Mouse (Mus musculus) mouse embryonic stem cell (cell line): ENCODE measurements at regions not wholly inside any gene's neighbourhood (a gene's known extent, or its start where the extent isn't known, plus 50 kb on each side); places are given as distances from the start of the nearest gene placed in this dataset.

ENCODE experiments used
- in situ Hi-C, 2 experiments: fragments of 300-500 bp; cut with MboI; formaldehyde crosslinking; loops; 1 replicate in 1 of 2; 3 replicates in 1 of 2; pipeline ENCODE4 v1.14.3; 2019 to 2020; ENCODE audit warnings: low sequenced_read_pairs in 2 of 2, low pct_unique_long_range_greater_than_20kb in 1 of 2, mixed read lengths in 1 of 2; ENCODE audit not compliant: unreplicated experiment in 1 of 2

DNA sequence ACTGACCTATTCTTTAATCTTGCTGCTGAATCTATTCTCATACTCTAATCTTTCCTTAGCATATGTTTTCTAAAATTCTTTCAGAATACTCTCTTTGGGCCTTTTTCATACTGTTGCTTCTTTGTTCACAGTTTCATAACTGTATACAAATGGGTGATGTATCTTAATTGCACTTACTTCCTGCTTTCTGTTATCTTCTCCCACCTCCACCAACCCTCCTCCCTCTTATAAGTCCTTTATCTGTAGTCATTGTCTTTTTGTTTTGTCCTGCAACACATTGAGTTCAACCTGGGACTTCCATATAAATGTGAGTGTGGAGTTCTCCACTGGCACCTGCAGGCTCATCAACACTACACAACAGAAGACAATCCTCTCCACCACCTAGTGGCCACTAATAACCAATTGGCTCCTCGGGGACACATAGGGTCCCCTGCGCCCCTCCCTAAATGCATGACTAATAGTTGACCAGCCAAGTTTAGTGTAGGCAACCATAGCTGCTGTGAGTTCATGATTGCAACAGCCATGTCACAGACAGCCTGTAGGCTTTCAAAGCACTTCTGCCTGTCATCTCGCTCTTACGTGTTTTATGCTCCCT lies 337.2 kb downstream of the Klf5 start:
- in situ Hi-C loops: no loop called here

DNA sequence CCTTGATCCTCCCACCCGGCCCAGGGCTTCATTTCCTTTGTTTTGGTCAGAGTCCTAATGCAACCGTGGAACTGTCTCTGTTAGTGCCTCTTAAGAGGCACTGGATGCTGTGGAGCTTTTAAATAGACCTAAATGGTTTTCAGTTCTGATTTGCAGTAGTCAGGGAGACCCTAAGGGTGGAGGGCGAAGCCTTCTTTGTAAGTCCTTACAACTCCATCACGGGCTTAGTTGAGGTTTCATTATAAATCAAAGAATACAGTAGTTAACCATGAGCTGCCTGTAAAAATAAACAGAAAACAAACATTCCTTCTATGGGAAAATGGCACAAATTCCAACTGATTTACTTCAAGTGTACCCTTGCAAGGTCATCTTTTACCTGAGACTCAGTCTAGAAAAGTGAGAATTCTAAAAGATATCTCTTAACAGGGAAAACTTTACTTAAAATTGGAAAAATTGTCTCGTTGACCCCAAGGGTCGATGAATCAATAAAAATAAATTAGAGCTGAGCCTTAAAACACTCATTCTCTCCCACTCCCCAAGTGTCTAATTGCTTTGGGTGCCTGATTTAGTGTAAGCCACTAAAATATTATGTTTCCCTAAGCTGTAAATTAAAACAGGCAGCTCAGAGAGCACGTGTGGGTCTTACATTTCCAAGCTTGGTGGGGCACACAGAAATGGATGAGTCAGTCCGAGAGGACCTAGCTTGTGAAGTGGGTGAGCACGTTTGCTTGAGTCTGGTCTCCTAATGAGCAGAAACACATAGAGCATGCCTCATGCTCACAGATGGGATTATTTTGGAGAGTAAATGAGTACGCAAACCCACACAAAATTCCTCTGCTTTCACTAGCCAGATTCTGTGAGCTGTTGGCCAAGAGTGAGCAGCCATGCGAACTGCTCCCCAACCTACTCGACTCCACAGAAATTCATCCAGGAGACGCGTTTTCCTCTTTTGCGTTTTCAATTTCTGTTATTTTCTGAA lies 343.3 kb downstream of the Klf5 start:
- in situ Hi-C loops: no loop called here

GRCm38 (mm10) chr14:99646323-99646722 lies 347.8 kb downstream of the Klf5 start:
- in situ Hi-C loops: no loop called here

DNA sequence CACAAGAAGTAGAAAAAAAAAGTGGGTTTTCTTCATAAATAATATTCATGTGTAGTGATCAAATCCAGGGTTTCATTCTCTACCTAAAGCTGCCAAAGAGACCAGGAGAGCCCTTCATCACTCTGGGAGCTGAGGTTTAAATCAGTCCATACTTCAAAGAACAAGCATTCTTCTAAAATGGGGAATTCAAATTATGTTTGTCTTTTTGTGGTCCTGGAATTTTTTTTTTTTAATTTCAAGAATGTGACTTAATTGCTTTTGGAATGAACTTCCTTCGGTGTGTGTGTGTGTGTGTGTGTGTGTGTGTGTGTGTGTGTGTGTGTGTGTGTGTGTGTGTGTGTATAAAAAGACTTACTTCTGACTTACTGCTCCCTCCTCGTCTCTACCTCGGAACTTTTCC lies 375.9 kb downstream of the Klf5 start:
- in situ Hi-C loops: no loop called here

DNA sequence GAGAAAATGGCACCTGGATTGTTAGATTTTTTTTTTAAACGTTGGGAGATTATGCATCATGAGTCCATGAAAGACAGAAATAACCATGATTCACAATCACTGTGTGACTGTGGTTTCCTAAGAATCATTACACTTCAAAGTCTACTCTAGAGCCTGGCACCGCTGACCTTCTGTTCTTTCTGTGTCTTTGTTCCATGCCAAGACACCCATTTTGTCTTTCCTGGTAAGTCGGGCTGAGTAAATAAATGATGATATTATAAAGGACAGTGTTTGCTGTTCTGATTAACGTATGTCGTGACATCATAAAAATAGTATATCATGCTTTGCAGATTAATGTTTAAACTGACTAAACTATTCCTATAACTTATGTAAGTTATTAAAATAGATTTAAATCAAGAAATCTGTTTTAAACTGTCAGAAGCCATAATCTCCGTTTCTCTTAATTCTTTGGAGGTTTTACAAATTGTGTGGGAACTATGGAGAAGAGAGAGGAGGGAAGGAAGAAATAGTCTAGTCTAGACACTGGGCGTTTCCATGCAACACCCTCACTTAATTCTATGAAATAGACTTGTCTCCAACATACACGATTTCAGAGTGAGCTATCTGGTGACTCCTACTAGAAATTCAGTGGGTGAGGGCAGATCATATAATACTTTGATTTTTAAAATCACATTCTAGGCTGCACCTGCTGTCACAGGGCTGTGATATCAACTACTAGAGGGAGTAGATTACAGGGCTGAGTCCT lies 388.7 kb downstream of the Klf5 start:
- in situ Hi-C loops: no loop called here

- in situ Hi-C loops: no loop called here
These were observed 389.9 kb downstream of the Klf5 start for GRCm38 (mm10) chr14:99688415-99688814.

DNA sequence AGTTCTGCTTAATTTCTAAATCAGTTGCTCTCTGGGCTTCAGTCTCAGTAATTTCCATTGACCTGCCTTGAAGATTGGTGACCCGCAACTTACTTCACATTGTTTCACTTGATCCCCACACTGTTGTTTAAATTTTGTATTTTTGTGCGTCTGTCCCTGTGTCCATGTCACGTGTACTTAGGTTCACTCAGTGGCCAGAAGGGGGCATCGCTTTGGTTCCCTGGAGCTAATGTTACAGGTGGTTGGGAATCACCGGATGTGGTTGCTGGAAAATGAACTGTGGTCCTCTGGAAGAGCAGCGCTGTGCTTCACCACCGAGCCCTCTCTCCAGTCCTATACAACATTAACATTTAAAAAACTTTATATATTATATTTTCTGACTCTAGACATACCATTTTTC lies 397.8 kb downstream of the Klf5 start:
- in situ Hi-C loops: loop anchor here in 1 of 2 experiments (10.0 kb wide), 1 partner anchor 198 kb away; no protein-coding TSS in a partner anchor

DNA sequence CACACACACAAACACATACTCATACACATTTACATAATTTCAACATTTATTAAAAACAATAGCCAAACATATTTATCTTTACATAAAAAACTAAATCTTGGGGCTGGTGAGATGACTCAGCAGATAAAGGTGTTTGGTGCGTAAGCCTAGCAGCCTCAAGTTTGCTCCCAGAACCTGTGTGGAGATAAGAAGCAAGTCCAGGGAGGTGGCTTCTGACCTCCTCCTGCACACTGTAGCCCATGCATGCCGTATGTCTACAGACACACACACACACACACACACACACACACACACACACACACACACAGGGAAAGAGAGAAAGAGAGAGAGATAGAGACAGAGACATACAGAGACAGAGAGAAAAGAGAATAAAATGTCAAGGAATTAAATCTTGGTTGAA lies 401.1 kb downstream of the Klf5 start:
- in situ Hi-C loops: loop anchor here in 1 of 2 experiments (10.0 kb wide), 1 partner anchor 195 kb away; no protein-coding TSS in a partner anchor

- in situ Hi-C loops: no loop called here
These were observed 407.5 kb downstream of the Klf5 start for GRCm38 (mm10) chr14:99706004-99706403.

DNA sequence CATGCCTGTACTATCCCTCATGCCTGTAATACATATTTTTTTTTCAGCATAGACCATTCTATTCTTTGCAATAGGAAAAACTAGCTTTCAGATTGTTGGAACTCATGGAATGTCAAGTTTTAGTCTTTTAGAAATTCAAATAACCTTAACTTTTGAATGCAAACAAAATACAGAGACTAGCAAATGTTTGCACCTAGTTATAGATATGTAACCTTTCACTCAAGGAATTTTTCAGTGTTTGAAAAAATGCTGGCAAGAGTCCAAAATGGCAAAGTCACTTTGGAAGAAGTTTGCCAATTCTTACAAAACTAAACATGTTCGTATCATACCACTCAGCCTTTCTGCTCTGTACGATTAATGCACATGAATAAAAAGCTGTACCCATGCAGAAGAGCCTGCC lies 409.6 kb downstream of the Klf5 start:
- in situ Hi-C loops: no loop called here

DNA sequence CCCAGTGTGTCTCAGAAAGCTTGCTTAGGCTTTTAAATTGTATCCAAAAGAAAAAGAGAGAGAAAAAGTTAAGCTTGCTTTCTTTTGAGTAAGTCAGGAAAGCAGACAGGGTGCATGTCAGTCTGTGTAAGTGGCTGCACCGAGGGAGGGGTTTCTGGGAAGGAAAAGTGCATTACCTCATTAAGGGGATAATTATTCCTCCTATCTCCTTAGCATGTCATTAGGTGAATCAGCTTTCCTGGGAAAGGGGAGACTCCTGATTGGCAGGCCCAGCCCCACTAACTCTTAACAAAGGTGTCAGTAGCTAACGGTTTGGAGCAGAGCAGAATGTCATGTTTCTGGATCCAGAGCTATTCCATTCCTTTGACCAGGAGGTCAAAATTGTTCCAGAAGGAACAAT lies 411.3 kb downstream of the Klf5 start:
- in situ Hi-C loops: no loop called here

- in situ Hi-C loops: no loop called here
These were observed 412.2 kb downstream of the Klf5 start for GRCm38 (mm10) chr14:99710656-99711177.

DNA sequence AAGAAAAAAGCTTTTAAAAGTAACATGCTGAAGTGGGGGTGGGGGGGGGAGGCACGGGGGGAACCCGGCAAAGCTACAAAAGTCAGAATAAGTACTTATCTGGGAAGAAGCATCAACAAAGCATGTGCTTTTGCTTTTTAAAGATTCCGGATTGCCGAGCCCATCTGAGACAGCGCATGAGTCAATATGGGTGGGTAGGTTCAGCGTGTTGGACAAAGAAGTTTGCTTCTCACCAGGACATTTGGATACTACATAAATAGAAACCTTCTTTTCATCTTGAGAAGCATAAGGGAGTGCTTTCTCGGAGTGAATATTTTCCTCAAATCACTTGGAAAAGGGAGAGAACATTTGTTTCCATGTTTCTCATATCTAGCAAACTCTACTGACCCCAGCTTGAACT lies 414.1 kb downstream of the Klf5 start:
- in situ Hi-C loops: no loop called here

- in situ Hi-C loops: no loop called here
These were observed 414.8 kb downstream of the Klf5 start for GRCm38 (mm10) chr14:99713069-99713830.

DNA sequence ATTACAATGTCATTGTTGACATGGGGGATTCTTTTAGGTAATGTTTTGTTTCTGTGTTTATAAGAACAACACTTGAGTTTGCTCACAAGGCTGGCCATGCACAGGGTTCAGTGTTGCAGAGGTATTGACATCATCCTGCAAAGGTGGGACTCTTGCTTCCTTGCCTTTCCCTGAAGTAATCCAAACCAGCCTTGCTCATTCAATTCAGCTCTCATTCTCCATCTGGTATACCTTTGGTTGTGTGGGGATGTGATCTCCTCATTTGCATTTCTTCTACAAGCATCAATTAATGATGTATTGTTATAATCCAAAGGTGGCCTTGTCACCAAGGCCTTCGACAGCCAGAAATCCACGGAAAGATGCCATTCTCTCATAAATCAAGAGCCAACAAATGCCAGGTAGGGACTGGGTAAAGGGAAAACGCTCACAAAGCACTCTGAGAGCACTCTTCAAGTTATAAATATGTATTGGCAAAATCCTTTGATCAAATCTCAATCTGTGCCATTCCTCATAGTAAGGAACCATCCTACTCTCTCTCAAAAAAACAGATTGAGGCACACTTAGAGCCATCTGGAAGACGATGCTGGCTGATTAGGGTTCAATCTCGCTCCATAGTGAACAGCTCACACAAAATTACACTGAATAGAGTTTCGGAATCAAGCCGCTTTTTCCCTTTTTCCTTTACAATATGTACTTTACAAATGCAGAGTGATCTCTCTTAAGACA lies 435.1 kb downstream of the Klf5 start:
- in situ Hi-C loops: no loop called here

GRCm38 (mm10) chr14:99734200-99734567 lies 435.7 kb downstream of the Klf5 start:
- in situ Hi-C loops: no loop called here

DNA sequence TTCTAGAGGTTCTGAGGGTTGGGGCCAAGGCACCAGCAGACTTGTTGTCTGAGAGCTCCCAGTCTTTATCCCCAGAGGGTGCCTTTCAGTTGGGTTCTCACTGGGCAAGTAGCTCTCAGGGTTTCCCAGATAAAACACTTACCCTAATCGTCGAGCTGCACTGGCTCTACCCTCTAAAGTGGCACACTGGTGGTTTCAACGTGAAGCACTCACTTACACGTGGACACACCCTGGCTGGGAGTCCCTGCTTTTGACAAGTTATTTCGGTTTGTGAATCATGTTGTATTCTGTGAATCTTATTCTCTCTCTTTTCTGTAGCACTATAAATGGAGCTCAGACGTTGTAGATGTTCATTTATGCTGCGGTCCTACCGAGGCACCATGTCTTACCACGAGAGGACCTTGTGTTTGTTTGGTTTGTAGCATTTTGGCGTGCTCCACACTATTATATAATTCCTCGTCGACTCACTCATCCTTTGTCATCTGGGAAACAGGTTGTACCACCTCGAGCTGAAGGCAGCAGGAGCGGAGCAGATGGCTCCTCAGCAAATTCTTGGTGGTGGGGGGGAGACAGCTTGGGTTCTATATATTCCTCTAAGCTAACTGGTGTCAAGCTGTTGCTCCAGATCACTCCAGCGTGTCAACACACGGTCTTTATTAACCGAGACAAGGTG lies 445.3 kb downstream of the Klf5 start:
- in situ Hi-C loops: no loop called here
